Mouse (Mus musculus): ENCODE results near the gene Sf3a2. TPM values are rescaled to one million over a fixed set of nuclear protein-coding genes. Genes with fewer than 3 reads are reported as not detected.

Sf3a2 gene
- total and polyA plus RNA-seq, 3 experiments: 50.4 to 210 TPM; not detected in 1

DNA sequence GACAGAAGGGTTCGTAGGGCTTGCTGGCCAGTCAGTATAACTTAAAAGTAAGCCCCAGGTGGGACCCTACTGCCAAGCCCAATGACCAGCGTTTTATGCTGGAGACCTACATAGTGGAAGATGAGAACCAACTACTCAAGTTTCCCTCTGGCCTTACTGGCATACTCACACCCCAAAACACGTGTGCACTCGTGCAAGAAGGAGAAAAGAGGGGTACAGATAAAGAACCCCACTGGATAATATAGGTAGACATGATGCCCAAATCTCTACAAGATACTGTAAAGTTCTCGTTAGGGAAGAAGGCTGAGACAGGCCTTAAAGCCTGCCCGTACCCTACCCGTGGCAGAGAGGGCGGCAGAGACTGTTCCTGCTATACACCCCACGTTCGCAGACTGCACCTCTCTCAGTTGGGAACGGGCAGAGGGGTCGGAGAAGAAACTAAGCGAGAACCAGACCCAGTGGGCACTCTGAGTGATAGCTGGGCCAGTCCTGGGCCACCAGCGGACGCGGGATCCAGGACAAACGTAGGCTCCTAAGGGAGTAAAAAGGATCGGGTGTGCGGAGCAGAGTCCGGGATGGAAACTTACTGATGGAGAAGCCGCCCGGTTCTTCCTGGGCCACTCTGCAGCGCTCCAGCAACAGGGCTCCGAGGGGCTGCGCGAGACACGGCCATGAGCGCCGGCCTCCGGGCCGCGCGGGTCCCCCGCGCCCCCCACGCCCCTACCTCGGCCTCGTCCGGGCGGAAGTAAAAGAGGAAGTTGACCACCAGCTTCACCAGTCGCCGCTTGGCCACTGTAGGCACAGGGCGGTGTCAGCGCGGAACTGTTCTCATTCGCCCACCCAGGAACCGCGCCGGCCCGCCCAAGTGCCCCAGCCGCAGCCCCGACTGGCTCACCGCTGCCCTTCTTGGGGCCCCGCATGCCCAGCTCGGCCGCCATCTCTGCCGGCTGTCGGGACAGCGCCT, 530 bp upstream of the Sf3a2 start:
- Histone ChIP-seq H3K27me3 (ENCODE audit: control insufficient read depth in 1 of 2, insufficient read depth in 2 of 2, low read length in 2 of 2) (no peaks in the 10 kb centered on the region), H3K27ac (ENCODE audit: control insufficient read depth, low read depth, low read length) (peak overlapping the region; percentile 93), H3K79me2 (ENCODE audit: control insufficient read depth, insufficient read depth, low read length, poor library complexity) (peaks cover 51% of the 10 kb centered on the region), H3K4me3 (ENCODE audit: control insufficient read depth in 1 of 2, insufficient read depth in 1 of 2, low read depth in 2 of 2, low read length in 2 of 2) (peak overlapping the region; percentile 71 to 86), H3K9me3 (replicated peaks; ENCODE audit: insufficient read depth, low read length) (no peaks in the 10 kb centered on the region), H3K9ac (ENCODE audit: control insufficient read depth, low read depth, low read length, poor library complexity, severe bottlenecking) (peak overlapping the region; percentile 90), H3K36me3 (ENCODE audit: control insufficient read depth in 1 of 2, insufficient read depth in 2 of 2, low read length in 2 of 2) (peaks cover 2 to 13% of the 10 kb centered on the region in 2 experiments; a peak in 3 of 4 replicates), H3K4me1 (ENCODE audit: control insufficient read depth in 1 of 2, insufficient read depth in 2 of 2, low read length in 2 of 2) (peaks cover 0 to 14% of the 10 kb centered on the region in 2 experiments; a peak in 2 of 4 replicates)
- TF ChIP-seq SIN3A (IDR thresholded peaks at IDR 0.05; ENCODE audit: low read length): no peak
- TF ChIP-seq MXI1 (IDR thresholded peaks at IDR 0.05; ENCODE audit: low read depth, low read length): peak; percentile 68
- 0 out of 2 replicates have a peak, but pooled peaks have one; percentile 60 for TF ChIP-seq CHD1 (IDR thresholded peaks at IDR 0.05; ENCODE audit: low read depth, low read length)
- no peak for TF ChIP-seq USF1 (IDR thresholded peaks at IDR 0.05; ENCODE audit: low read depth, low read length)
- no peak for TF ChIP-seq EP300 (IDR thresholded peaks at IDR 0.05; ENCODE audit: low read depth in 1 of 2, low read length in 2 of 2)
- TF ChIP-seq SMC3 (IDR thresholded peaks at IDR 0.05; ENCODE audit: low read depth, low read length): no peak
- no peak for TF ChIP-seq ETS1 (IDR thresholded peaks at IDR 0.05; ENCODE audit: low read depth, low read length)
- TF ChIP-seq USF2 (IDR thresholded peaks at IDR 0.05; ENCODE audit: borderline replicate concordance in 1 of 2, insufficient read depth in 1 of 2, low read depth in 1 of 2, low read length in 2 of 2): no peak
- TF ChIP-seq TBP (IDR thresholded peaks at IDR 0.05; ENCODE audit: low read depth, low read length): peak; percentile 27; the same call in 1 of the 2 replicates
- no peak for TF ChIP-seq ZMIZ1 (IDR thresholded peaks at IDR 0.05; ENCODE audit: low read depth, low read length)
- no peak for TF ChIP-seq KAT2A (conservative IDR thresholded peaks at IDR 0.05; ENCODE audit: low read depth, low read length)
- TF ChIP-seq MAX (IDR thresholded peaks at IDR 0.05; ENCODE audit: low read length): peak; percentile 77
- TF ChIP-seq CHD2 (IDR thresholded peaks at IDR 0.05; ENCODE audit: low read length): no peak
- TF ChIP-seq ZC3H11A (IDR thresholded peaks at IDR 0.05; ENCODE audit: low read depth, low read length): no peak
- peak; percentile 3; the same call in 1 of the 2 replicates for TF ChIP-seq ELF1 (IDR thresholded peaks at IDR 0.05; ENCODE audit: low read depth, low read length)
- TF ChIP-seq MYC (IDR thresholded peaks at IDR 0.05; ENCODE audit: low read depth, low read length): peak; percentile 79
- no peak for TF ChIP-seq ZKSCAN1 (IDR thresholded peaks at IDR 0.05; ENCODE audit: low read depth, low read length)
- TF ChIP-seq POLR2A (IDR thresholded peaks at IDR 0.05; ENCODE audit: control insufficient read depth in 1 of 2, insufficient read depth in 1 of 2, low read depth in 1 of 2, low read length in 2 of 2, poor library complexity in 1 of 2): no peak
- DNase-seq (ENCODE audit: low read depth, low spot score): peak; percentile 63

GRCm38 (mm10) chr10:80799070-80799566, 1.1 kb downstream of the Sf3a2 start:
- Histone ChIP-seq H3K27ac (ENCODE audit: control insufficient read depth, low read depth, low read length) (peak overlapping the region; percentile 86), H3K9me3 (replicated peaks; ENCODE audit: insufficient read depth, low read length) (no peaks in the 10 kb centered on the region), H3K27me3 (ENCODE audit: control insufficient read depth in 1 of 2, insufficient read depth in 2 of 2, low read length in 2 of 2) (no peaks in the 10 kb centered on the region), H3K4me3 (ENCODE audit: control insufficient read depth in 1 of 2, insufficient read depth in 1 of 2, low read depth in 2 of 2, low read length in 2 of 2) (peak overlapping the region; percentile 86 to 90), H3K79me2 (ENCODE audit: control insufficient read depth, insufficient read depth, low read length, poor library complexity) (peaks cover 51% of the 10 kb centered on the region), H3K36me3 (ENCODE audit: control insufficient read depth in 1 of 2, insufficient read depth in 2 of 2, low read length in 2 of 2) (peaks cover 2 to 13% of the 10 kb centered on the region in 2 experiments; a peak in 2 of 4 replicates), H3K4me1 (ENCODE audit: control insufficient read depth in 1 of 2, insufficient read depth in 2 of 2, low read length in 2 of 2) (peaks cover 0 to 14% of the 10 kb centered on the region in 2 experiments; a peak in 2 of 4 replicates), H3K9ac (ENCODE audit: control insufficient read depth, low read depth, low read length, poor library complexity, severe bottlenecking) (peak overlapping the region; percentile 95)
- DNase-seq (ENCODE audit: low read depth, low spot score): peak; percentile 68
- 0 out of 2 replicates have a peak, but pooled peaks have one; percentile 26 for TF ChIP-seq UBTF (IDR thresholded peaks at IDR 0.05; ENCODE audit: borderline replicate concordance, insufficient read depth, low read depth, low read length)
- no peak for TF ChIP-seq ELF1 (IDR thresholded peaks at IDR 0.05; ENCODE audit: low read depth, low read length)
- peak; percentile 91 for TF ChIP-seq CHD1 (IDR thresholded peaks at IDR 0.05; ENCODE audit: low read depth, low read length)
- TF ChIP-seq TCF12 (IDR thresholded peaks at IDR 0.05; ENCODE audit: low read depth, low read length): no peak
- TF ChIP-seq TAL1 (IDR thresholded peaks at IDR 0.05; ENCODE audit: low read length): peak; percentile 39
- peak; percentile 39; the same call in 1 of the 2 replicates for TF ChIP-seq MXI1 (IDR thresholded peaks at IDR 0.05; ENCODE audit: low read depth, low read length)
- no peak for TF ChIP-seq MAZ (IDR thresholded peaks at IDR 0.05; ENCODE audit: low read depth, low read length)
- peak; percentile 4; the same call in 1 of the 2 replicates for TF ChIP-seq POLR2AphosphoS2 (IDR thresholded peaks at IDR 0.05; ENCODE audit: low read length)

Data from MEL (cell line).